Mouse (Mus musculus): ENCODE results near the gene Vezf1. TPM values are rescaled to one million over a fixed set of nuclear protein-coding genes. Genes with fewer than 3 reads are reported as not detected.

Vezf1 gene
- total RNA-seq, 2 experiments from 2014 or later: 56.6 to 56.9 TPM

- DNase-seq (ENCODE audit: low spot score in 2 of 2): no peak
Observed at GRCm38 (mm10) chr11:88123021-88123420, 54.9 kb downstream of the Vezf1 start.

- DNase-seq (ENCODE audit: low spot score in 2 of 2): no peak
Observed at GRCm38 (mm10) chr11:88123731-88124130, 55.7 kb downstream of the Vezf1 start.

GRCm38 (mm10) chr11:88125483-88125882 is 57.4 kb downstream of the Vezf1 start:
- no peak for DNase-seq (ENCODE audit: low spot score in 2 of 2)

GRCm38 (mm10) chr11:88126306-88126793 is 58.3 kb downstream of the Vezf1 start:
- no peak for DNase-seq (ENCODE audit: low spot score in 2 of 2)

- DNase-seq (ENCODE audit: low spot score in 2 of 2): no peak
Observed at GRCm38 (mm10) chr11:88128461-88128860, 60.4 kb downstream of the Vezf1 start.

GRCm38 (mm10) chr11:88129281-88129680 is 61.2 kb downstream of the Vezf1 start:
- DNase-seq (ENCODE audit: low spot score in 2 of 2): no peak

- DNase-seq (ENCODE audit: low spot score in 2 of 2): no peak
Observed at GRCm38 (mm10) chr11:88129935-88130334, 61.9 kb downstream of the Vezf1 start.

- DNase-seq (ENCODE audit: low spot score in 2 of 2): no peak
Observed at GRCm38 (mm10) chr11:88131847-88132246, 63.8 kb downstream of the Vezf1 start.

Other genes with a start within 250 kb of the Vezf1 start
- gene Lpo, start 240.0 kb upstream of the Vezf1 start, total RNA-seq (2021): not detected
- gene Mks1, start 215.1 kb upstream of the Vezf1 start, total RNA-seq (2021): 10 to 100 TPM; 22.3 to 22.5 TPM
- under 1 TPM; 0.45 to 0.99 TPM for gene Epx, start 192.7 kb upstream of the Vezf1 start, total RNA-seq (2021)
- gene Olfr462, start 176.0 kb upstream of the Vezf1 start, total RNA-seq (2021): not detected
- gene Olfr463, start 170.9 kb upstream of the Vezf1 start, total RNA-seq (2021): not detected
- not detected for gene Olfr464, start 147.3 kb upstream of the Vezf1 start, total RNA-seq (2021)
- 100 to 1,000 TPM; 143 to 154 TPM for gene Dynll2, start 80.7 kb upstream of the Vezf1 start, total RNA-seq (2021)
- gene Srsf1, start 20.9 kb upstream of the Vezf1 start, total RNA-seq (2021): 100 to 1,000 TPM; 299 to 343 TPM
- 10 to 100 TPM; 59.3 to 65.2 TPM for gene Cuedc1, start 29.8 kb downstream of the Vezf1 start, total RNA-seq (2021)
- gene Mrps23, start 136.1 kb downstream of the Vezf1 start, total RNA-seq (2021): 100 to 1,000 TPM; 143 to 160 TPM
- gene Ccdc182, start 225.8 kb downstream of the Vezf1 start, total RNA-seq (2021): not detected